Mouse (Mus musculus) Muller cell, postnatal 12 days (primary cell): ENCODE measurements around the gene Hoxd4.

Source experiments
- DNase-seq: peaks from one replicate; pipeline ENCODE4 v3.0.0-alpha.2; 2015; ENCODE audit errors: inconsistent ontology term

The Hoxd4 gene

DNA sequence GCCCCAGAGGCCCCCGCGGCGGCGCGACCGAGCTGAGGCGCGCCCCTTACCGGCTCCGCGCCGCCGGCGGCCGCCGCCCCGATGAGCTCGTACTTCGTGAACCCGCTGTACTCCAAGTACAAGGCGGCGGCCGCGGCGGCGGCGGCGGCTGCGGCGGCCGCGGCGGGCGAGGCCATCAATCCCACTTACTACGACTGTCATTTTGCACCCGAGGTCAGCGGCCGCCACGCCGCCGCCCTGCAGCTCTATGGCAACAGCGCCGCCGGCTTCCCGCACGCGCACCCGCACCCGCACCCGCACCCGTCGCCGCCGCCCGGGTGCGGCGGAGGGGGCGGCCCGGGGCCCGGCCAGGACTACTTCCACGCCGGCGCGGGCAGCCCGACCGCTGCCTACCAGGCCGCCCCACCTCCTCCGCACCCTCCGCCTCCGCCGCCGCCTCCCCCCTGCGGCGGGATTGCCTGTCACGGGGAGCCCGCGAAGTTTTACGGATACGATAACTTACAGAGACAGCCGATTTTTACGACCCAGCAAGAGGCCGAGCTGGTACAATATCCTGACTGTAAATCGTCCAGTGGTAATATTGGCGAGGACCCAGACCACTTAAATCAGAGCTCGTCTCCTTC, 6.2 kb upstream of the Hoxd4 start:
- no peak for DNase-seq

GRCm38 (mm10) chr2:74706393-74706960, 5.3 kb upstream of the Hoxd4 start:
- DNase-seq = no peak

- no peak for DNase-seq
These were observed 4.1 kb upstream of the Hoxd4 start for GRCm38 (mm10) chr2:74707599-74707998.

DNA sequence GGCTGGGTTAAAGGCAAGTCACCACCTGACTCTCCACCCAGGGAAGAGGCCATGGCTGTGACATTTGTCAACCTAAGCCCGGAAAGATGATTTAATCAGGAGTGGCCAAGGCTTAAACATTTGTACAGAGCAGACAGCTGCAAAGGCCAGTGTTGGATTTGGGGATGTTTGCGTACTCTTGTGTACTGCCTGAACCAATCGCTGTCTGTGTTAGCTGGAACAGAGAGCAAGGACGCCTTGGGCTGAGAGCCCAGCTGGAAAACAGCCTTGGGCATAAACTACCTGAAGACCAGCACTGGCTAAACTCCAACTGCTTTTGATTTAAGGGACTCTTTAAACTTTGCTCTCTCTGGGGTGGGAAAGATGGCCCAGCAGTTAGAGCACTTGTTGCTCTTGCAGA, 3.1 kb upstream of the Hoxd4 start:
- DNase-seq = no peak

GRCm38 (mm10) chr2:74709465-74710419, 2.0 kb upstream of the Hoxd4 start:
- DNase-seq = no peak

GRCm38 (mm10) chr2:74710929-74711543, 693 bp upstream of the Hoxd4 start:
- no peak for DNase-seq

- DNase-seq = no peak
These were observed 1.8 kb downstream of the Hoxd4 start for GRCm38 (mm10) chr2:74713239-74714150.

DNA sequence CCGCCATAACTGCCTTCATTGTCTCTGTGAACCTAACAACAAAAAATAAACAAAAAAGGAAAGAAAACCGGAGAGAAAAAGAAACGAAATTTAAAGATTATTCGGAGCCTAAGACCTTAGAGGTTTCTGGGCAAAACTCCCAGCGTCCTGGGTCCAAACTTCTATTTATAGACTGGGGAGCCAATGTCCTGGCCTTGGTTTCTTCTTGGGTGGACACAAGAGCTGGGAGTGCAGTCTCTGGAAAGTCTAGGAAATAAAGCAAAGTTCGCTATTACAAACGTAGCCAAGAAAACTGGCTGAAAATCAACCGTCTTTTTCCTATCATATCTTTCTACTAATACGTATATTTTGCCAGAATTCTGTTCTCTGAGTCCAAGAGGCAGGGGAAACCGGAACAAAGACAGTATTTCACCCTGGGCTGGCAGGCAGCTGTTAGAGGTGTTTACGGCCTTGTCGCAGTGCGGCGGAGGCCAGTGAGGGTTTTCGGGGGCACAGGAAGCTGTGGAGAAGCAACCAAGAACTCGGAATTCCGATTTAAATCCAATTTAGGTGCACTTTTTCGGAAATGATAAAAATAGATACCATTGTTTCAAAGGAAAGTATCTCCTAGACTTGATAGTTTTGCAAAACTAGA, 2.5 kb downstream of the Hoxd4 start:
- no peak for DNase-seq

DNA sequence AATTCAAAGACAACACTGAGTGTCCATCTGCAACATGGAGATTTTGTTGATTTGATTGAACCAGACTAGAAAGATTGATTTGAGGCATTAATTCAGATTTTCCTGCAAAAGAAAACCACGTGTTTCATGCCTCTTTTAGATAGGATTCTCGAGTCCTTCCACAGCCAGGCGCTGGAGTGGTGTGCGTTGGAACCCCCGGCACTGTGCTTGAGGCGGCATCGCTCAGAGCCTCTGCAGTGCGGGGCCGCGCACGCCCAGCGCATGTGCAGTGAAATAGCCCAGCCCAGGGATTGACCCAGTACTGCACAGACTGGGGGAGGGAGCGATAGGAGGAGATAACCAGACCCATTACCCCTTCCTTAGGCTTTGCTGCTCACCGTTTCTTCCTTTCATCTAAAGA, 3.2 kb downstream of the Hoxd4 start:
- DNase-seq = no peak

DNA sequence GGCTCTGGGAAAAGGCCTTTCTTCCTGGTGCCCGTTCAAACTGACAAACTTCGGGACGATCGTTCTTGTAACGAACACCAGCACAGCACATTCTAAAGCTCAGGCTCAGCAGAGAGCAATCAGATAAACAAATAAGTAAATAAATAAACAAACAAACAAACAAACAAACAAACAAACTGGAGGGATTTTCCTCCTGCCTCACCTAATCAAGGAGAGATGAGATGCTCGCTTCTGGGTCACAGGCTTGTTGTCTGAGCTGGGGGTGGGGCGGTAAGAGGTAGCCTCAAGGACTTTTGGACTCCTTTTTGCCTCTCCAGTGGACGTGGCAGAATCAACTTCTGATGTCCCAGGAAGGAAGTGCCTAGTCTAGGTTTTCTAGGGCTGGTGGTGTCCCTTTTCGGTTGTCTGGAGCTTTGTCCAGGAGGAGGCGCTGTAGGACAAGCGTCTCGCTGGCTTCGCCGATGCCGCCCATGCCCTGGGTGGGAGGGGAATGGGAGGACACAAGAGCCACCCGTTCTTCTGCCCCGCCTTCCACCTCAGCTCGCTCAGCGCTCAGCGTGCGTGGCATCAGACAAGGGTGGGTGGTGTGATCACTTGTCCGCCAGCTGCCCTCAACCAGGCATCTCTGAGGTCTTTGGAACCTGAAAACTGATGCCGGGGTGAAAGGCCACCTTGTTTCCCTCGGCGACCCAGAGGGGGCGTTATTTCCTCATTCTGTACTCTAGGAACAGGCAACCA, 3.9 kb downstream of the Hoxd4 start:
- DNase-seq = peak; percentile 79

- DNase-seq = no peak
These were observed 8.7 kb downstream of the Hoxd4 start for GRCm38 (mm10) chr2:74720384-74720783.

- no peak for DNase-seq
These were observed 9.3 kb downstream of the Hoxd4 start for GRCm38 (mm10) chr2:74720955-74721491.

DNA sequence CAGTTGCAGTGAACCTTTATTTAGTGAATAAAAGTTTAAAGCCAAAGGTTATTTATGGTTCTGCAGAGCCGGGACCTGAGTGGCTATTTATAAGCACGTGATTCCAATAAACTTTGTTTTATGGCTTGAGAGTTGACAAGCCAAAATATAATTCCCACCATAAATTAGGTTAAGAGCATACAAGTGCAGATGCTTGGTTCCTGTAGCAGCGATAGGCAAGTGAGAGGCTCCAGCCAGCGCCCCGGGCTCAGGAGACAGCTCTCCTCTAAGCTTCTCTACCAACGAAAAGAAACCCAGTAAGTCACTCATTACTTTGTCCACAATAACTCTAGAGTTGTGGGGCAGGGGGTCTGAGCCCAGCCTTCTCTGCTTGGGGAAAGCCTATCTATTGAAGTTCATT, 10.2 kb downstream of the Hoxd4 start:
- no peak for DNase-seq

- no peak for DNase-seq
These were observed 11.2 kb downstream of the Hoxd4 start for GRCm38 (mm10) chr2:74722949-74723348.

DNA sequence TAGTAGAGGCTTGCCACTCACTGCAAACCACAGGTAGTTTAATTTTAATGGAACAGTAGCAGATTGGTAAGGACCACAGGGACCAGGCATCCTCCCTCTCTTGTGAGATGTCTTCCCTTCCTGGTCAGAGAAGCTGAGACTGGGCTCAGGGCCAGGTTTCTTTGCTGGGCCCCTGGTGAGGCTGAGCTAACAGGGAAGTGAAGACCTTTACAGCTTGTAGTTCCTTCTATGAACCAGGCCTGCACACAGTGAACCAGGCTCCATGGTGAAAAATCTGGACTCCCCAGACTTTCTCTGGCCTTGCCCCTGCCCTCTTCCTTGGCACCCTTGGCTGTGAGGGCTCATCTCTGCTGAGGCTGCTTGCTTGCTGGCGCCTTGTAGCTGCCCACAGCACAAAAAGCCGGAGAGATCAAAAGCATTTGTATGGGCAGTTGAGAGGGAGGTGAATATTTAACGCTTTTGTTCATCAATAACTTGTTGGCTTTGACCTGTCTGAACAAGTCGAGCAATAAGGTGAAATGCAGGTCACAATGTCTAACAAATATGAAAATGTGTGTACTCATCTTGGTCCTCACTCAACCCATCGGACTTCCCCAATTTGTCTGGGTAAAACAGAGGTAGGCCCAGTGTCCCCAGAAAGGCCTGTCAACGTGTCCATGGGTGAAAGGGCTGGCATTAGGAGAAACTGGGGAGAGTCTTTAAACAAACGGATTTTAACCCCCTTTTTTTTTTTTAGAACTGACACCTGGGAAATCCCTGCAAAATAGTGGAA, 12.7 kb downstream of the Hoxd4 start:
- DNase-seq = no peak

- no peak for DNase-seq
These were observed 13.4 kb downstream of the Hoxd4 start for GRCm38 (mm10) chr2:74725171-74725570.

DNA sequence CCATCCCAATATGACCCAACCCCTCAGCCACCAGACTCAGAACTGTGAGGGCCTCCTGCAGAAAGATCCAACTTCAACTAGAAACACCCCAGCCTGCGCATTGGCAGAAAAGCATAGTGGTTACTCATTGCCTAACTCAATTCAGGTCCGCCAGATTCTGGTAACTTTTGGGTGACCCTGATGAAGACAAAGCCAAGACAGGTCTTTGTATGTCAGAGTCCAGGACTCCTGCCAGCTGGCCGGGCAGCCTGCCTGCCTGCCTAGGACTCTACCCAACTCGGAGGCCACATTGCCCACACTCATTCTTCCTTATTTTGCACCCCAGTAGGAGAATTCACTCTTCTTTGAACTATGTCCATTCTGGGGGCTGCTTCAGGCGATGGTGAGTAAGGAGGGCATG, 14.8 kb downstream of the Hoxd4 start, which contains the start of gene Gm28230:
Gm28230 (plus strand) TSS at position 178 of the 400 bp plus-strand sequence.
- no peak for DNase-seq

GRCm38 (mm10) chr2:74726973-74727639, 15.4 kb downstream of the Hoxd4 start:
- DNase-seq = no peak
